Mouse (Mus musculus) MEL (cell line): ENCODE measurements at regions not wholly inside any gene's neighbourhood (a gene's known extent, or its start where the extent isn't known, plus 50 kb on each side); places are given as distances from the start of the nearest gene placed in this dataset.

ENCODE experiments used
- CHD2 ChIP-seq: IDR thresholded peaks from 2 replicates; pipeline ENCODE4 v1.6.1; 2011; ENCODE audit warnings: low read length, improper control_type of control experiment
- CTCF ChIP-seq, 3 experiments: IDR thresholded peaks in 2 of 3; conservative IDR thresholded peaks in 1 of 3; 2 replicates each; pipeline ENCODE4 v1.5.1; 2011 to 2012; ENCODE audit warnings: low read length in 3 of 3, low read depth in 2 of 3, mild to moderate bottlenecking in 2 of 3, improper control_type of control experiment in 1 of 3, inconsistent platforms in 1 of 3, mixed read lengths in 1 of 3, moderate library complexity in 1 of 3; ENCODE audit not compliant: control insufficient read depth in 1 of 3, insufficient read depth in 1 of 3, poor library complexity in 1 of 3, severe bottlenecking in 1 of 3
- E2F4 ChIP-seq: IDR thresholded peaks from 2 replicates; pipeline ENCODE4 v1.6.1; 2011; ENCODE audit warnings: low read depth, low read length, improper control_type of control experiment, borderline replicate concordance
- EP300 ChIP-seq, 2 experiments: IDR thresholded peaks; 2 replicates each; pipeline ENCODE4 v1.6.1; 2011; ENCODE audit warnings: improper control_type of control experiment in 2 of 2, low read length in 2 of 2, low read depth in 1 of 2, mild to moderate bottlenecking in 1 of 2
- GABPA ChIP-seq: IDR thresholded peaks from 2 replicates; pipeline ENCODE4 v1.6.1; 2012; ENCODE audit warnings: low read depth, mild to moderate bottlenecking, inconsistent platforms, low read length, improper control_type of control experiment, moderate library complexity
- MAFK ChIP-seq: IDR thresholded peaks from 2 replicates; pipeline ENCODE4 v1.6.1; 2011; ENCODE audit warnings: low read depth, mild to moderate bottlenecking, low read length, improper control_type of control experiment, borderline replicate concordance
- NRF1 ChIP-seq: IDR thresholded peaks from 2 replicates; pipeline ENCODE4 v1.6.1; 2014; ENCODE audit warnings: low read depth, mild to moderate bottlenecking, inconsistent platforms, low read length, improper control_type of control experiment, moderate library complexity; ENCODE audit not compliant: poor library complexity, insufficient read depth, severe bottlenecking
- RAD21 ChIP-seq: IDR thresholded peaks from 2 replicates; pipeline ENCODE4 v1.6.1; 2011; ENCODE audit warnings: mild to moderate bottlenecking, low read depth, low read length, improper control_type of control experiment
- TAL1 ChIP-seq: IDR thresholded peaks from 2 replicates; pipeline ENCODE4 v1.6.1; 2012; ENCODE audit warnings: mild to moderate bottlenecking, inconsistent platforms, low read length, moderate library complexity, mixed read lengths
- USF1 ChIP-seq: IDR thresholded peaks from 2 replicates; pipeline ENCODE4 v1.6.1; 2014; ENCODE audit warnings: low read depth, mild to moderate bottlenecking, inconsistent platforms, low read length, improper control_type of control experiment, moderate library complexity
- USF2 ChIP-seq, 2 experiments: IDR thresholded peaks; 2 replicates each; pipeline ENCODE4 v1.6.1; 2011 to 2012; ENCODE audit warnings: improper control_type of control experiment in 2 of 2, low read length in 2 of 2, borderline replicate concordance in 1 of 2, inconsistent platforms in 1 of 2, low read depth in 1 of 2, mild to moderate bottlenecking in 1 of 2; ENCODE audit not compliant: insufficient read depth in 1 of 2
- ZC3H11A ChIP-seq: IDR thresholded peaks from 2 replicates; pipeline ENCODE4 v1.6.1; 2012; ENCODE audit warnings: low read depth, mild to moderate bottlenecking, inconsistent platforms, low read length, improper control_type of control experiment
- ZKSCAN1 ChIP-seq: IDR thresholded peaks from 2 replicates; pipeline ENCODE4 v1.6.1; 2012; ENCODE audit warnings: low read depth, mild to moderate bottlenecking, inconsistent platforms, low read length, improper control_type of control experiment, moderate library complexity

DNA sequence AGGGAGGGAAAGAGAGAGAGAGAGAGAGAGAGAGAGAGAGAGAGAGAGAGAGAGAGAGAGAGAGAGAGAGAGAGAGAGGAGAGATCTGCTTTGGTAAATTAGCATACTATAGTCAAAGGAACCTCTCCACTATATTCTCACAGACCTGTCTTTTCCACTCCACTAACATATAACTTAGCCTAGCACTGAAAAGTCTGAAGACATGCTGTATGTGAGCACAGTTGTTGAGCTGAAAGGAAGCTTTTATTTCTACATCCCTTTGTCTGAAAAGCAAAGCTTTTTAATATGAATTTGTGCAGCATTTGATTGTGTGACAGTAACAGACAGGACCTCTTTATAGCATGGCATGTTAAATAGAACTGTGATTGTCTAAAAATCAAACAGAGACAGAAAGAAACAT, 788.9 kb downstream of the Jrkl start:
- TF ChIP-seq NRF1 (no peak), GABPA (no peak), RAD21 (no peak), ZKSCAN1 (no peak), TAL1 (no peak), USF2 (IDR thresholded peaks at IDR 0.05; ENCODE audit: borderline replicate concordance in 1 of 2, insufficient read depth in 1 of 2, low read depth in 1 of 2, low read length in 2 of 2) (no peak), MAFK (no peak), CTCF (IDR thresholded peaks at IDR 0.05 in 2 of 3, conservative IDR thresholded peaks at IDR 0.05 in 1 of 3; ENCODE audit: control insufficient read depth in 1 of 3, insufficient read depth in 1 of 3, low read depth in 2 of 3, low read length in 3 of 3, poor library complexity in 1 of 3, severe bottlenecking in 1 of 3) (no peak), EP300 (IDR thresholded peaks at IDR 0.05; ENCODE audit: low read depth in 1 of 2, low read length in 2 of 2) (no peak), CHD2 (no peak), USF1 (no peak), ZC3H11A (no peak), E2F4 (no peak)
